Mouse (Mus musculus) lung, adult 2 months (tissue): ENCODE measurements around the gene Dapp1.

Experiments used
- CTCF ChIP-seq: fragments of 200-500 bp; IDR thresholded peaks from 2 replicates; pipeline ENCODE4 v1.5.1; 2011; ENCODE audit warnings: mild to moderate bottlenecking, low read length, control low read depth; ENCODE audit not compliant: insufficient read depth
- POLR2A ChIP-seq: fragments of 200-500 bp; IDR thresholded peaks from 2 replicates; pipeline ENCODE4 v1.6.1; 2011; ENCODE audit warnings: low read depth, mild to moderate bottlenecking, control low read depth, low read length, borderline replicate concordance; ENCODE audit errors: extremely low read depth

- TF ChIP-seq CTCF (no peak), POLR2A (no peak)
Measured at GRCm38 (mm10) chr3:138027575-138028362, 46.4 kb upstream of the Dapp1 start.
